Mouse (Mus musculus) limb, embryonic 11.5 days (tissue): ENCODE data around the gene Vmn2r28. TPM values are rescaled to one million over a fixed set of nuclear protein-coding genes. Genes with fewer than 3 reads are reported as not detected.
"Not testable (repeated sequence)": the region's sequence is repeated elsewhere in the genome, so short reads cannot be mapped to it uniquely, and the experiment has no call there.

Source experiments
- ATAC-seq: fragments of 200-750 bp; cut with Nextera tagmentation; 2 replicates; pipeline ENCODE4 v1.8.0; 2017; ENCODE audit warnings: low read depth; ENCODE audit not compliant: insufficient number of reproducible peaks, low FRiP score, low TSS enrichment
- DNase-seq: peaks from one replicate; pipeline ENCODE4 v3.0.0-alpha.2; 2015; ENCODE audit warnings: low spot score
- H3K27ac ChIP-seq: fragments of 300-500 bp; sonication (generic); replicated peaks from 2 replicates; pipeline ENCODE4 v1.5.1; 2014; ENCODE audit warnings: low read depth, mild to moderate bottlenecking, low read length
- H3K27me3 ChIP-seq: fragments of 300-500 bp; sonication (generic); 2 replicates; pipeline ENCODE4 v1.6.1; 2014; ENCODE audit warnings: mild to moderate bottlenecking, low read length, mixed read lengths; ENCODE audit not compliant: control insufficient read depth, insufficient read depth
- H3K36me3 ChIP-seq: fragments of 300-500 bp; sonication (generic); 2 replicates; pipeline ENCODE4 v1.6.1; 2014; ENCODE audit warnings: mild to moderate bottlenecking, low read length, moderate library complexity, mixed read lengths; ENCODE audit not compliant: control insufficient read depth, insufficient read depth
- H3K4me1 ChIP-seq: fragments of 300-500 bp; sonication (generic); 2 replicates; pipeline ENCODE4 v1.6.1; 2014; ENCODE audit warnings: low read length, mixed read lengths; ENCODE audit not compliant: control insufficient read depth, insufficient read depth
- H3K4me2 ChIP-seq: fragments of 300-500 bp; sonication (generic); 2 replicates; pipeline ENCODE4 v1.6.1; 2014; ENCODE audit warnings: low read depth, mild to moderate bottlenecking, moderate library complexity; ENCODE audit not compliant: severe bottlenecking
- H3K4me3 ChIP-seq: fragments of 300-500 bp; sonication (generic); 2 replicates; pipeline ENCODE4 v1.5.1; 2014; ENCODE audit warnings: low read depth, low read length
- H3K9ac ChIP-seq: fragments of 300-500 bp; sonication (generic); 2 replicates; pipeline ENCODE4 v1.6.1; 2014; ENCODE audit warnings: mild to moderate bottlenecking, low read length
- H3K9me3 ChIP-seq: fragments of 300-500 bp; sonication (generic); 2 replicates; pipeline ENCODE4 v1.6.1; 2016; ENCODE audit warnings: low read length; ENCODE audit not compliant: control insufficient read depth
- WGBS: fragments of 180-500 bp; shearing (Covaris S2); extraction: QIAGEN DNeasy Blood & Tissue Kit; methylation state at CpG from one replicate; pipeline ENCODE4 v1.1.7; 2014; 5-methylcytosine and 5-hydroxymethylcytosine counted together
- polyA plus RNA-seq: library from polyadenylated mRNA; unstranded; fragments of >200 nt; fragmentation: Nextera tagmentation; extraction: Ambion mirVana; gene quantifications from 2 replicates; pipeline ENCODE4 v1.2.1, GENCODE M21; 2014

Vmn2r28 gene
- polyA plus RNA-seq, result not detected in 2 replicates

DNA sequence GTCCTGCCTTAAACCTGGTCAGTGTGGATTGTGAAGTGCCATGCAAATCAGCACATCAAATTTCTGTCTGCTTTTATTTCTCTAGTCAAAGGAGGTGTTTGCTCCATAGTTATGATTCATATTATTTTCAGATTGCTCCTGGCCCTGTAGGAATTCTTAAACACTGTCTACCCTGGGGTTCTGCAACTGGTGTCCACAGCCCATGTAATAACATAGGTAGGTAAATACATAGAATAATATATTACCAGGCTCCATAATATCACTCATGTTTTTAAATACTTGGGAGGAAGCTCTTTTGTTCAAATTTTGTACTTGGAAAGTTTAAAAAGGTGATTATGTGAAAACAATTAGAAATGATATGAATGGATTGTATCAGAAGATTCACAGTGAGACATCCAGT is at the start of gene Vmn2r28:
TSS of gene Vmn2r28 (minus strand) at position 101 of the 400 bp plus-strand sequence.
- not testable (repeated sequence) for H3K4me1 ChIP-seq, H3K4me2 ChIP-seq, H3K9ac ChIP-seq, DNase-seq, H3K27me3 ChIP-seq, H3K4me3 ChIP-seq, H3K9me3 ChIP-seq, H3K36me3 ChIP-seq, H3K27ac ChIP-seq, ATAC-seq

DNA sequence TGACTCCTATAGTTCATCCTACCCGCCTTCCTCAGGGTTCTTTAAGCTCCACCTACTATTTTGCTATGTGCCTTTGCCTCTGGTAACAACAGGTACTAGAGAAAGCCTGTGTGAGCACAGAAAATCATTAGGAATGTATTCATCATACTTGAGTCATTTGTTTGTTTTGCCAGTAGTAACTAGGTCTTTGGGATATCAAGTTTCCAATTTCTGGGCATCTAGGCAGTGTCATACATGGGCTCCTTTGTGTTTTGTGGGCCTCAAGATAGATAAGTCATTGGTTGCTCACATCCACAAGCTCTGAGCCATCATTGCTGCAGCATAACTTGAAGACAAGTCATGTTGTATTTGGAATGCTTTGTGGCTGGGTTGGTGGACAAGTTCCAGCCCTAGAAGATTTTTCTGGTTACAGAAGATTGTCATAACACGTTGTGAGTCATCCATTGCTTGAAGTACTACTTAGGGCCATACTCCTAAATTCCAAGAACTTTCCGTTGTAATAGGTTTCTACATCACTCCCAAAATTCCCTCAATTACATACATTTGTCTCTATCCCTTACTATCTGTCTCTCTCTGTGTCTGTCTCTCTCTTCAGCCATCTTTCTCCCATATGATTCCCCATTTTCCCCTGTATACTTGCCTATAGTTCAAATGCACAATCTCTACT is 47.1 kb upstream of the Vmn2r28 start:
- not testable (repeated sequence) for ATAC-seq, H3K4me2 ChIP-seq, H3K4me3 ChIP-seq, H3K36me3 ChIP-seq, H3K27me3 ChIP-seq, H3K4me1 ChIP-seq, H3K9me3 ChIP-seq, H3K9ac ChIP-seq, DNase-seq, H3K27ac ChIP-seq
- 59% methylated on average over 3 of the region's 3 CpGs for WGBS

DNA sequence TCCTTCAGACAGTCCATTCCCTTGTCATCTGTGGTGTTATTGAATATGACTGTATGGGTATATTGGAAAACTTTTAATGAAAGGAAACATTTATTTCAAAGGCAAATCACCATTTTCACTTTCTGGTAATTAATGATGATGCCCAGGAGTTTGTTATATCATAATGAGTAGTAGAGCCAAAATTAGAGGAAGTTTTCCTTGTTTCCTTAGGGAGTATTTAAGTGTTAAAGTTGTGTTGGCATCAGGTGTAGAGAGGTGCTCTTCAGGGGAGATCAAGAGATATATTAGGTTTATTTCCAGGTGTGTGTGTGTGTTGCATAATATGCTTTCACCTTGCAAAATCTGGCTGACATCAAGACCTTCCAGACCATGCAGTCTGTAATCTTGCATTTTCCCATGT is 37.1 kb downstream of the Vmn2r28 start, which contains the start of gene Vmn1r59:
TSS of gene Vmn1r59 (minus strand) at position 101 of the 400 bp plus-strand sequence.
- no peak for ATAC-seq

DNA sequence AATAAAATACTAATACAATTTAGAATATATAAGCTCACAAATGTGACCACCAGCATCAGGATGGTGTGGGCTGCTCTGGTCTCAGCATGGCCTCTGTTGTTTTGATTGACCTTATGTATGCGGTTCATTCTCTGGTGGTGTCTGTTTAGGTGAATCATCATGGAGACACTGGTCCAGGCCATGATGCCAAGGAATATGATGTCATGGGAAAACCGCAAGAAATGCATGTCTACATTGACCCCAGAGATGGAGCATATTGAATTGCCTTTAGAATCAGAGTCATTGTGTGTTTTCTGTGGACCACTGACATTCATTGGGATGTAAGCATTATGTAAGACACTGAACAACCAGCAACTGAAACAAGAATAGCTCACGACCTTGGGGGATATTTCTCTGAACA is 39.7 kb downstream of the Vmn2r28 start:
- WGBS, result 78% methylated on average over 3 of the region's 3 CpGs
- not testable (repeated sequence) for ATAC-seq, H3K4me1 ChIP-seq, H3K4me3 ChIP-seq, H3K4me2 ChIP-seq, H3K9me3 ChIP-seq, H3K9ac ChIP-seq, DNase-seq, H3K27me3 ChIP-seq, H3K36me3 ChIP-seq, H3K27ac ChIP-seq

More for the DNA sequence above, 37.1 kb downstream of the Vmn2r28 start, which contains the start of gene Vmn1r59:
- DNase-seq, result no peak
- Histone ChIP-seq H3K27me3 (no peaks in the 10 kb centered on the region), H3K27ac (no peak within 1 kb of the TSS), H3K4me2 (no peak within 1 kb of the TSS), H3K4me3 (no peak within 1 kb of the TSS), H3K4me1 (no peaks in the 10 kb centered on the region), H3K9me3 (no peaks in the 10 kb centered on the region; the same call in 1 of the 2 replicates), H3K36me3 (no peaks in the 10 kb centered on the region), H3K9ac (no peak within 1 kb of the TSS)

DNA sequence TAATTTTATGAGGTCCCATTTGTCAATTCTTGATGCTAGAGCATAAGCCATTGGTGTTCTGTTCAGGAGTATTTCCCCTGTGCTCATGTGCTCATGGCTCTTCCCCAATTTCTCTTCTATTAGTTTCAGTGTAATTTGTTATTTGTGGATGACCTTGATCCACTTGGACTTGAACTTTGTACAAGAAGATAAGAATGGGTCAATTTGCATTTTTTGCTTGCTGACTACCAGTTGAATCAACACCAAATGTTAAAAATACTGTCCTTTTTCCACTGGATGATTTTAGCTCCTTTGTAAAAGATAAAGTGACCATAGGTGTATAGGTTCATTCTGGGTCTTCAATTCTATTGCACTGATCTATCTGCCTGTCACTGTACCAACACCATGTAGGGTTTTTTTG is 45.1 kb downstream of the Vmn2r28 start:
- Histone ChIP-seq H3K27ac (no peak overlapping the region), H3K36me3 (no peaks in the 10 kb centered on the region), H3K27me3 (no peaks in the 10 kb centered on the region), H3K4me1 (no peaks in the 10 kb centered on the region), H3K4me2 (no peak overlapping the region), H3K4me3 (no peak overlapping the region), H3K9ac (no peak overlapping the region), H3K9me3 (no peaks in the 10 kb centered on the region)
- no peak for DNase-seq
- no peak for ATAC-seq

Other genes starting within 250 kb of the Vmn2r28 start
- gene Gm5065, start 143.4 kb downstream of the Vmn2r28 start, polyA plus RNA-seq, result not detected in 2 replicates
- not detected in 2 replicates for gene Nlrp2, start 142.9 kb downstream of the Vmn2r28 start, polyA plus RNA-seq
- gene Vmn1r58, start 80.6 kb downstream of the Vmn2r28 start, polyA plus RNA-seq, result not detected in 2 replicates
- gene Vmn1r59, start 37.2 kb downstream of the Vmn2r28 start, polyA plus RNA-seq, result not detected in 2 replicates
- not detected in 2 replicates for gene Vmn1r60, start 53.4 kb upstream of the Vmn2r28 start, polyA plus RNA-seq
- gene Vmn1r61, start 119.3 kb upstream of the Vmn2r28 start, polyA plus RNA-seq, result not detected in 2 replicates
- gene Vmn1r62, start 179.7 kb upstream of the Vmn2r28 start, polyA plus RNA-seq, result not detected in 2 replicates